Mouse (Mus musculus): ENCODE measurements at regions not wholly inside any gene's neighbourhood (a gene's known extent, or its start where the extent isn't known, plus 50 kb on each side); places are given as distances from the start of the nearest gene placed in this dataset.

DNA sequence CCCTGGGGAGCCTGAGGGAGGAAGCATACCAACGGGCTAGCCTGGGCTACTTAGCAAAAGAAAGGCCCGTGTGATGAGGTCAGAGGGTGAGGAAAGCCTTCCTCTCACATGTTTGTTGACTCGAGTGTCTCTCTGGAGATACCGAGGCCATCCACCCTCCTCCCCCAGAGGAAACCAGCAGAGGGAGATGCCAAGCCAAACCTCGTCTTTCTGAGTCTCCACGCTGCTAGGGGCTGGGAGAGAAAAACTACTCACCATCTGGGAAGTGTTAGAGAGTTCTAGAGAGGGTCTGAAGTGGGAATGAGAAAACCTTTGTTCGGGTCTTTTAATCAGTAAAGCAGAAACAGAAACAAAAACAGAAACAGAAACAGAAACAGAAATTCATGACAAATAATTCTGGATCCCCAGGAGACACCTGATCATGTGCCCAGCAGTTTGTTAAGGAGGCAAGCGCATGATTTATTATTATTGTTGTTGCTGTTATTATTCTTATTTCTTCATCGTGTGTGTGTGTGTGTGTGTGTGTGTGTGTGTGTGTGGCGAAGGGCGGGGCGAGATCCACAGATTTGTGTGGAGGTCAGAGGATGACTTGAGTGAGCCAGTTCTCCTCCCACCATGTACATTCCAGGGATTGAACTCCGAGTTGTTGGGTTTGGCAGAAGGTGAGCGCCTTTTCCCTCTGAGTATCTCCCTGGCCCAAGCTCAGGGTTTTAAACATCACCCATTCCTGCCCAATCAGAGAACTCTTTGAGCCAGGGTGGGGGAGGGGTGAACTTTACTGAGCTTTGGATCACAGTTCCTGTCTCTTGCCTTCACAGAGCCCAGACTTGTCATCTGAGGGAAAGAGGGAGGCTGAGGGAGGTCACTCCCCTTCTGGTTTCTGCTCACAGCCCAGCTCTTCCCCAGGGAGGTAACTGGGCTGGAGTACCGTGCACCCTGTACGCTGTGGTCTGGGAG lies 104.2 kb downstream of the Zfp36l2 start:
- ATAC-seq (ENCODE audit: insufficient read depth, low FRiP score): no peak
- peaks cover 36% of the 10 kb centered on the region for H3K4me1 ChIP-seq (ENCODE audit: control insufficient read depth, insufficient read depth, low read length)
- no peaks in the 10 kb centered on the region for H3K36me3 ChIP-seq (ENCODE audit: control insufficient read depth, insufficient read depth, low read length)
- no peaks in the 10 kb centered on the region for H3K27me3 ChIP-seq (ENCODE audit: control insufficient read depth, insufficient read depth, low read length)
- peak overlapping the region; percentile 21 for H3K27ac ChIP-seq (ENCODE audit: low read length)
- no peaks in the 10 kb centered on the region for H3K9me3 ChIP-seq (replicated peaks; ENCODE audit: control insufficient read depth, low read length)
- H3K9ac ChIP-seq (ENCODE audit: low read length): peak overlapping the region; percentile 42; the same call in 1 of the 2 replicates
- no peak overlapping the region for H3K4me2 ChIP-seq (ENCODE audit: low read depth, low read length)
- no peak overlapping the region for H3K4me3 ChIP-seq (replicated peaks; ENCODE audit: low read length)
- WGBS: 64% methylated on average over 16 of the region's 16 CpGs

GRCm38 (mm10) chr17:84082571-84082970 lies 105.2 kb downstream of the Zfp36l2 start:
- H3K9me3 ChIP-seq (replicated peaks; ENCODE audit: control insufficient read depth, low read length): no peaks in the 10 kb centered on the region
- 0 out of 2 replicates have a peak overlapping the region, but pooled peaks have one; percentile 13 for H3K9ac ChIP-seq (ENCODE audit: low read length)
- H3K27me3 ChIP-seq (ENCODE audit: control insufficient read depth, insufficient read depth, low read length): no peaks in the 10 kb centered on the region
- no peak overlapping the region for H3K4me2 ChIP-seq (ENCODE audit: low read depth, low read length)
- no peaks in the 10 kb centered on the region for H3K36me3 ChIP-seq (ENCODE audit: control insufficient read depth, insufficient read depth, low read length)
- H3K27ac ChIP-seq (ENCODE audit: low read length): peak overlapping the region; percentile 32
- ATAC-seq (ENCODE audit: insufficient read depth, low FRiP score): no peak
- H3K4me1 ChIP-seq (ENCODE audit: control insufficient read depth, insufficient read depth, low read length): peaks cover 36% of the 10 kb centered on the region
- no peak overlapping the region for H3K4me3 ChIP-seq (replicated peaks; ENCODE audit: low read length)
- 86% methylated on average over 5 of the region's 5 CpGs for WGBS

GRCm38 (mm10) chr17:84081751-84082352 lies 105.9 kb downstream of the Zfp36l2 start:
- no peaks in the 10 kb centered on the region for H3K27me3 ChIP-seq (ENCODE audit: control insufficient read depth, insufficient read depth, low read length)
- WGBS: 42% methylated on average over 8 of the region's 8 CpGs
- peak overlapping the region; percentile 32 for H3K27ac ChIP-seq (ENCODE audit: low read length)
- H3K4me3 ChIP-seq (replicated peaks; ENCODE audit: low read length): no peak overlapping the region
- 0 out of 2 replicates have a peak overlapping the region, but pooled peaks have one; percentile 13 for H3K9ac ChIP-seq (ENCODE audit: low read length)
- peak; percentile 47; the same call in 1 of the 2 replicates for ATAC-seq (ENCODE audit: insufficient read depth, low FRiP score)
- H3K4me2 ChIP-seq (ENCODE audit: low read depth, low read length): no peak overlapping the region
- no peaks in the 10 kb centered on the region for H3K36me3 ChIP-seq (ENCODE audit: control insufficient read depth, insufficient read depth, low read length)
- H3K9me3 ChIP-seq (replicated peaks; ENCODE audit: control insufficient read depth, low read length): no peaks in the 10 kb centered on the region
- peaks cover 36% of the 10 kb centered on the region for H3K4me1 ChIP-seq (ENCODE audit: control insufficient read depth, insufficient read depth, low read length)

DNA sequence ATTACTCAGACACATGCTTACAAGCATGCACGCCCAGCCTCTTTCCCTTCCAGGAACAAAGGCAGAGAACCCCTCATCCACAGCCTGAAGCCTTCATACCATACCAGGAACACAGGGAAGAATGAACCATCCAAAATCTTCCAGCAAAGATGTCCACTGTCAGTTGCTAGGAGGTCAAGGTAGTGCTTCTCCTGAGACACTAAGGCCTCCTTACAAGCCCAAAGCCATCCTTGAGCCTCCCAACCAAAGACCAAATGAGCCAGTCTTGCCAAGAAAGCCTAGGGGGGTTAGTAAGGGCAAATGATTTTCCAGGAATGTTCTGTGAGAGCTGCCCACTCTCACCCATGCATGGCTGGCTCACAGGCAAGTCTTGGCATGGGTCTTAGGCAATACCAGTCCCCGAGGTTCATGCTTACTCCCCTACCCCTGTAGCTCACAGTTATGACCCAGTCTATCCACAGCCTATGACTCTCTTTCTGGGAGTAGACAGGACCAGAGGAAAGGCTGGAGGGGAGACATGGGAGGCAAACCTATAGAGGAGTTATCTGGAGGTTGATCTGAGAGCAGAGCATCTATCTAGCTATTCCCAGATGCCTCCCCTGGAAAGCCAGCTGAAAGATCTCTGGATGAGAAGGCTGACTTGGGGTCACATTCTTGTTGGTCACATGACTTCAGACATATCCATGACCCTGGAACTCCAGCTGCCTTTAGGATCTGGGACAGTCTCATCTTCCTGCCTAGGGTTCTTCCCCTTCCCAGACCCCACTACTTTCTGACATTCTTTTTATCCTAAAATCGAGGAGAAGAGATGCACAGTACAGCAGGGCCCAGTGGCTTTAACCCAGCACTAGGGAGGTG lies 112.4 kb downstream of the Zfp36l2 start:
- no peak overlapping the region for H3K4me3 ChIP-seq (replicated peaks; ENCODE audit: low read length)
- no peaks in the 10 kb centered on the region for H3K27me3 ChIP-seq (ENCODE audit: control insufficient read depth, insufficient read depth, low read length)
- no peak for ATAC-seq (ENCODE audit: insufficient read depth, low FRiP score)
- no peak overlapping the region for H3K4me2 ChIP-seq (ENCODE audit: low read depth, low read length)
- peak overlapping the region; percentile 80 for H3K27ac ChIP-seq (ENCODE audit: low read length)
- 54% methylated on average over 3 of the region's 3 CpGs for WGBS
- H3K9ac ChIP-seq (ENCODE audit: low read length): peak overlapping the region; percentile 26; the same call in 1 of the 2 replicates
- H3K36me3 ChIP-seq (ENCODE audit: control insufficient read depth, insufficient read depth, low read length): no peaks in the 10 kb centered on the region
- H3K9me3 ChIP-seq (replicated peaks; ENCODE audit: control insufficient read depth, low read length): no peaks in the 10 kb centered on the region
- H3K4me1 ChIP-seq (ENCODE audit: control insufficient read depth, insufficient read depth, low read length): peaks cover 34% of the 10 kb centered on the region

DNA sequence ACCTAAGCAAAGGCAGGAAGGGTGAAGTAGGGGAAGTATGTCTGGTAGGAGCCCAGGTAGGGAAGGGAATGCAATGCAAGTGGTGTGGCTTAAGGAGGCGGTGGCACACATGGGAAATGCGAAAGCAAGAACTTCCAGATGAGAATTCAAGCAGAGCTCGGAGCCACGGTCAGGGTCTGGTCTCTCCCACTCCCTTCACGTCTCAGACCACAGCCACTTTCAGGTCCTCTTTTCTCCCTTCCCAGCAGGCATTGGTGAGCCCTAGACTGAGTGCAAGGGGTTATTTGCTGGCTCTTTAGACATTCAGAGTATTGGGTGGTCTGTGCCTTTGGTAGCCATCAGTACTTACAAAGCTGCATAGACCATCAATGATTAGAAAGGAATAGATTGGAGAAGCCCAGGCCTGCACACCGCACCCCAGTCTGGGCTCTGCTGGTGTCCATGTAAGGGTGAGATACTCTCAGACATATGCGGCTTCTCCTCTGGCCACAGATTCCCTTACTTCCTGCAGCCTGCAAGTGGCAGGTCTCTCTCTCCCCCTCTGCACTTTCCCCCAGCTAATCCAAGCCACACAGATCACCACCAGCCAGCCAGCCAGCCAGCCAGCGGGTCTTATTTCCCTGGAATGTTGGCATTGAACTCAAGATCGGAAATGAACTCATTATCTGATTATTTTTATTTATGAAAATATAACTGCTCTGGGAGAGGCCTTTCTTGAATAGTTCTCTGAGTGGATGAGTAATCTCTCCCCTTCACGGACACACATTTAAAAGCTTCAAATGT lies 113.6 kb downstream of the Zfp36l2 start:
- H3K9me3 ChIP-seq (replicated peaks; ENCODE audit: control insufficient read depth, low read length): no peaks in the 10 kb centered on the region
- no peaks in the 10 kb centered on the region for H3K27me3 ChIP-seq (ENCODE audit: control insufficient read depth, insufficient read depth, low read length)
- no peak overlapping the region for H3K4me2 ChIP-seq (ENCODE audit: low read depth, low read length)
- H3K36me3 ChIP-seq (ENCODE audit: control insufficient read depth, insufficient read depth, low read length): no peaks in the 10 kb centered on the region
- no peak overlapping the region for H3K9ac ChIP-seq (ENCODE audit: low read length)
- H3K27ac ChIP-seq (ENCODE audit: low read length): peak overlapping the region; percentile 80
- 62% methylated on average over 10 of the region's 10 CpGs for WGBS
- H3K4me1 ChIP-seq (ENCODE audit: control insufficient read depth, insufficient read depth, low read length): peaks cover 34% of the 10 kb centered on the region
- peak; percentile 42 for ATAC-seq (ENCODE audit: insufficient read depth, low FRiP score)
- no peak overlapping the region for H3K4me3 ChIP-seq (replicated peaks; ENCODE audit: low read length)

DNA sequence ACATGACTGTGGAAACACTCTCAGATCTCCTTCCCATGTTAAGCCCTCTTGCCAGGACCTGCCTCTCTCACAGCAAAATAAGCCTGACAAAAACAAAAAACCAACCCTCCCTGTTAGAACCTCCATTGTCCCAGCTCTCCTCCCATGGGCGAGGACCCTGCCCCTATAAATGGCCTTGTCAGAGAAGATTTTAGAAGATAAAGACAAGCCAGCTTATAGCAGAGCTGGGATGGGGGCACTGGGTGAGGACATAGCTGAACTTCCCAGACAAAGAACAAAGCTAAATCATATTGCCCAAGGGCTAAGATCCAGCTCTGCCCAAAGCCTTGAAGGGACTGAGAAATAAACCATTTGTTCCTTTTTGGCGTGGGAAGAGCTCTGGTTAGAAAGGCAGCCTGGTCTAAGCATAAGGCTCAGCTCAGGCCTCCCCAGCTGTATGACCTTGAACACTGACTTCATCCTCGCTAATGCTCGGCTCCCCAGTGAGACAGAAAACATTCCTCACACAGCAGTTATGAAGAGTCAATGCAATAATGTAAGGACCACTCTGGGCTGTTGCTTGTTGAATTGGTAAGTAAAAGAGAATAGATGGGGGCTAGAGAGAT lies 115.2 kb downstream of the Zfp36l2 start:
- no peak overlapping the region for H3K4me3 ChIP-seq (replicated peaks; ENCODE audit: low read length)
- H3K27ac ChIP-seq (ENCODE audit: low read length): peak overlapping the region; percentile 78
- peaks cover 34% of the 10 kb centered on the region for H3K4me1 ChIP-seq (ENCODE audit: control insufficient read depth, insufficient read depth, low read length)
- ATAC-seq (ENCODE audit: insufficient read depth, low FRiP score): peak; percentile 49
- H3K27me3 ChIP-seq (ENCODE audit: control insufficient read depth, insufficient read depth, low read length): no peaks in the 10 kb centered on the region
- H3K9me3 ChIP-seq (replicated peaks; ENCODE audit: control insufficient read depth, low read length): no peaks in the 10 kb centered on the region
- H3K4me2 ChIP-seq (ENCODE audit: low read depth, low read length): no peak overlapping the region
- WGBS: 37% methylated on average over 4 of the region's 4 CpGs
- H3K9ac ChIP-seq (ENCODE audit: low read length): 0 out of 2 replicates have a peak overlapping the region, but pooled peaks have one; percentile 3
- H3K36me3 ChIP-seq (ENCODE audit: control insufficient read depth, insufficient read depth, low read length): no peaks in the 10 kb centered on the region

- no peaks in the 10 kb centered on the region for H3K9me3 ChIP-seq (replicated peaks; ENCODE audit: control insufficient read depth, low read length)
- 86% methylated on average over 2 of the region's 2 CpGs for WGBS
These were observed 115.9 kb downstream of the Zfp36l2 start for GRCm38 (mm10) chr17:84071855-84072254.

GRCm38 (mm10) chr17:84070596-84070995 lies 117.2 kb downstream of the Zfp36l2 start:
- no peak overlapping the region for H3K9ac ChIP-seq (ENCODE audit: low read length)
- 85% methylated on average over 3 of the region's 3 CpGs for WGBS
- no peaks in the 10 kb centered on the region for H3K27me3 ChIP-seq (ENCODE audit: control insufficient read depth, insufficient read depth, low read length)
- H3K36me3 ChIP-seq (ENCODE audit: control insufficient read depth, insufficient read depth, low read length): no peaks in the 10 kb centered on the region
- no peak overlapping the region for H3K4me2 ChIP-seq (ENCODE audit: low read depth, low read length)
- ATAC-seq (ENCODE audit: insufficient read depth, low FRiP score): no peak
- H3K4me1 ChIP-seq (ENCODE audit: control insufficient read depth, insufficient read depth, low read length): peaks cover 28% of the 10 kb centered on the region
- no peak overlapping the region for H3K27ac ChIP-seq (ENCODE audit: low read length)
- no peaks in the 10 kb centered on the region for H3K9me3 ChIP-seq (replicated peaks; ENCODE audit: control insufficient read depth, low read length)
- H3K4me3 ChIP-seq (replicated peaks; ENCODE audit: low read length): no peak overlapping the region

More at GRCm38 (mm10) chr17:84071855-84072254, 115.9 kb downstream of the Zfp36l2 start:
- Histone ChIP-seq H3K36me3 (ENCODE audit: control insufficient read depth, insufficient read depth, low read length) (no peaks in the 10 kb centered on the region), H3K27ac (ENCODE audit: low read length) (peak overlapping the region; percentile 78), H3K4me3 (replicated peaks; ENCODE audit: low read length) (no peak overlapping the region), H3K27me3 (ENCODE audit: control insufficient read depth, insufficient read depth, low read length) (no peaks in the 10 kb centered on the region), H3K9ac (ENCODE audit: low read length) (no peak overlapping the region), H3K4me2 (ENCODE audit: low read depth, low read length) (no peak overlapping the region), H3K4me1 (ENCODE audit: control insufficient read depth, insufficient read depth, low read length) (peaks cover 34% of the 10 kb centered on the region)
- no peak for ATAC-seq (ENCODE audit: insufficient read depth, low FRiP score)
